Mouse (Mus musculus) heart, adult 2 months (tissue): Measurements from ENCODE around the gene Nmnat2.

Source experiments
- CTCF ChIP-seq: fragments of 200-600 bp; IDR thresholded peaks from 2 replicates; pipeline ENCODE4 v1.8.1; 2022; ENCODE audit warnings: antibody characterized with exemption, mild to moderate bottlenecking, moderate library complexity
- EP300 ChIP-seq: fragments of 200-500 bp; IDR thresholded peaks from 2 replicates; pipeline ENCODE4 v1.6.1; 2011; ENCODE audit warnings: low read depth, low read length, control low read depth; ENCODE audit not compliant: insufficient read depth
- POLR2A ChIP-seq: fragments of 200-500 bp; IDR thresholded peaks from 2 replicates; pipeline ENCODE4 v1.6.1; 2011; ENCODE audit warnings: mild to moderate bottlenecking, low read depth, low read length, control low read depth; ENCODE audit not compliant: insufficient read depth

- TF ChIP-seq POLR2A = no peak
- no peak for TF ChIP-seq CTCF
- no peak for TF ChIP-seq EP300
Measured at GRCm38 (mm10) chr1:152954167-152954566, 626 bp upstream of the Nmnat2 start.
